Mouse (Mus musculus): ENCODE data around the gene Fbln5. TPM values are rescaled to one million over a fixed set of nuclear protein-coding genes. Genes with fewer than 3 reads are reported as not detected.

Fbln5 gene
- polyA plus RNA-seq, 1 experiment from 2014 or later: 66.9 TPM

DNA sequence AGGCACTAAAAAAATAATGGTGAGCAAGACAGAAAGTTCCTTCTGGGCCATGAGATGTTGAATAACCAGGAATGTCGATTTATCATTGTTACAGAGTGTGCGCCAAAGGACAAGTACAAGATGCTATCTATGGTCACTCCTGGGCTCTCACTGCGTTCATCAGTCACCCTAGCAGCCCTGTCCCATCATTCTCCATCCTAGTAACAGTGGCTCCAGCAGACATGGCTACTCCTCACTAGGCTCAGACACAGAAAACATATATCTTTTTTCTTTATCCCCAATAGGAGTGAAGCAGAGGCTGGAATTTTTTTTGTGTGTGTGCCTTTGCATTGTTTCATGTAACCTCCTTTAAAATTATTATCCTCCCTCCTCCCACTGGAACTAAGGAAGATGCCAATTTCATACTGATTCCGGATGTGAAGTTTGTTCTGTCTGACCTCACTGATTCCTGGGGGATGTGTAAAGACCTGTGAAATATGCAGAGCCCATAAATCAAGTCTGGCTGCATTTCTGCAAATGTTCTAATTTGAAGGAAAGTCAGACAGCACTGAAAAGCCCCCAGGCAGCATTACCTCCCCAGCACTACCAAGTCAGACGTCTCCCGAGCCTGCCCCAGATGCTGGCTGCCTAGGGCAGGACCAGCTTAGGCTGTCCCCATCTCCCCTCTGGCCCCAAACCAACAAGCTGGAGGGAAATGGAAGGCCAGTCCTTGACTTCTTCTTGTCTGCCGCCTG lies 20.5 kb downstream of the Fbln5 start:
- Histone ChIP-seq H3K27me3 (ENCODE audit: control insufficient read depth, insufficient read depth, low read length) (no peaks in the 10 kb centered on the region), H3K27ac (ENCODE audit: low read length) (no peak overlapping the region), H3K9me3 (replicated peaks; ENCODE audit: control insufficient read depth, low read length) (no peaks in the 10 kb centered on the region), H3K4me3 (replicated peaks; ENCODE audit: low read length) (no peak overlapping the region), H3K36me3 (ENCODE audit: control insufficient read depth, insufficient read depth, low read length) (no peaks in the 10 kb centered on the region), H3K4me1 (ENCODE audit: control insufficient read depth, insufficient read depth, low read length) (no peaks in the 10 kb centered on the region), H3K4me2 (ENCODE audit: low read depth, low read length) (no peak overlapping the region), H3K9ac (ENCODE audit: low read length) (no peak overlapping the region)
- no peak; the same call in 1 of the 2 replicates for ATAC-seq (ENCODE audit: insufficient read depth, low FRiP score)
- WGBS: 58% methylated on average over 7 of the region's 7 CpGs

DNA sequence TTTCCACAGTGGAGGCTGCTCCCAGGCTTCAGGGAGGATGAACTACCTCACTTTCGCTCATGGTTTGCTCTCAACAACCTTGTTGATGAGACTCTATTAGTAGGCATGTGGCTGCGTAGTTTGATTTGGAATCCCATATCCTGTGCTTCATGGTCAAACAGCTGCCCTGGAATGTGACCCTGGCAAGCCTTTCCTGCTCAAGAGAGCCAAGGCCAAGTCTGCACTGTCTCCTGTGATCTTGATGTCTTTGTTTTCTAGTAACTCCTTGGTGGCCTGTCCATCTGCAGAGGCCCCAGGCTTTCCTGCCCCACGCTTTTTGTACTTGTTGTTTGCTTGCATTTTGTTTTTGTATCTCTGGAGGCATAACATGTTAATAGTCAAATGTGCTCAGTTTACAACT lies 24.4 kb downstream of the Fbln5 start:
- Histone ChIP-seq H3K36me3 (ENCODE audit: control insufficient read depth, insufficient read depth, low read length) (no peaks in the 10 kb centered on the region), H3K4me1 (ENCODE audit: control insufficient read depth, insufficient read depth, low read length) (no peaks in the 10 kb centered on the region), H3K4me2 (ENCODE audit: low read depth, low read length) (no peak overlapping the region), H3K27me3 (ENCODE audit: control insufficient read depth, insufficient read depth, low read length) (no peaks in the 10 kb centered on the region), H3K9ac (ENCODE audit: low read length) (no peak overlapping the region), H3K4me3 (replicated peaks; ENCODE audit: low read length) (no peak overlapping the region), H3K27ac (ENCODE audit: low read length) (no peak overlapping the region), H3K9me3 (replicated peaks; ENCODE audit: control insufficient read depth, low read length) (no peaks in the 10 kb centered on the region)
- WGBS: 73% methylated on average over 3 of the region's 3 CpGs
- no peak for ATAC-seq (ENCODE audit: insufficient read depth, low FRiP score)

GRCm38 (mm10) chr12:101793221-101793621 lies 25.6 kb downstream of the Fbln5 start:
- Histone ChIP-seq H3K27ac (ENCODE audit: low read length) (no peak overlapping the region), H3K9ac (ENCODE audit: low read length) (no peak overlapping the region), H3K36me3 (ENCODE audit: control insufficient read depth, insufficient read depth, low read length) (no peaks in the 10 kb centered on the region), H3K4me2 (ENCODE audit: low read depth, low read length) (no peak overlapping the region), H3K4me3 (replicated peaks; ENCODE audit: low read length) (no peak overlapping the region), H3K9me3 (replicated peaks; ENCODE audit: control insufficient read depth, low read length) (no peaks in the 10 kb centered on the region), H3K27me3 (ENCODE audit: control insufficient read depth, insufficient read depth, low read length) (no peaks in the 10 kb centered on the region), H3K4me1 (ENCODE audit: control insufficient read depth, insufficient read depth, low read length) (no peaks in the 10 kb centered on the region)
- no peak for ATAC-seq (ENCODE audit: insufficient read depth, low FRiP score)
- 73% methylated on average over 5 of the region's 5 CpGs for WGBS

- Histone ChIP-seq H3K4me2 (ENCODE audit: low read depth, low read length) (no peak overlapping the region), H3K36me3 (ENCODE audit: control insufficient read depth, insufficient read depth, low read length) (no peaks in the 10 kb centered on the region), H3K4me3 (replicated peaks; ENCODE audit: low read length) (no peak overlapping the region), H3K27ac (ENCODE audit: low read length) (no peak overlapping the region), H3K4me1 (ENCODE audit: control insufficient read depth, insufficient read depth, low read length) (no peaks in the 10 kb centered on the region), H3K9me3 (replicated peaks; ENCODE audit: control insufficient read depth, low read length) (no peaks in the 10 kb centered on the region), H3K9ac (ENCODE audit: low read length) (no peak overlapping the region), H3K27me3 (ENCODE audit: control insufficient read depth, insufficient read depth, low read length) (no peaks in the 10 kb centered on the region)
- 86% methylated on average over 4 of the region's 4 CpGs for WGBS
- no peak for ATAC-seq (ENCODE audit: insufficient read depth, low FRiP score)
Observed at GRCm38 (mm10) chr12:101792684-101793083, 26.2 kb downstream of the Fbln5 start.

DNA sequence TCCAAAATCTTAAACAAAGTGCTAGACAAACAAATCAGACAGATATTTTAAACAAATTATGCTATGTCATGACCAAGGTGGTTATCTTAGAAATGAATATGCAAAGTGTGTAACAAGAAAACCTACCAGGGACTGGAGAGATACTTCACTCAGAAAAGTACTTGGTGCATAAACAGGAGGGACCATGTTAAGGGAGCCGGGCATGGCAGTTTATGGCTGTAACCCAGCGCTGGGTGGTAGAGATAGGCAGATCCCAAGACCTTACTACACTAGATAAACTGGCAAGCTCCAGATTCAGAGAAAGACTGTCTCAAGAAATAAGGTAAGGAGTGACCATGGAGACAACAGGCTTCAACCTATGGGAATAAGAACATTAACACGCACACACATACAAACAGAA lies 29.1 kb downstream of the Fbln5 start:
- 89% methylated on average over 3 of the region's 3 CpGs for WGBS
- no peak for ATAC-seq (ENCODE audit: insufficient read depth, low FRiP score)
- H3K9me3 ChIP-seq (replicated peaks; ENCODE audit: control insufficient read depth, low read length): no peaks in the 10 kb centered on the region
- H3K4me2 ChIP-seq (ENCODE audit: low read depth, low read length): no peak overlapping the region
- no peak overlapping the region for H3K27ac ChIP-seq (ENCODE audit: low read length)
- H3K27me3 ChIP-seq (ENCODE audit: control insufficient read depth, insufficient read depth, low read length): no peaks in the 10 kb centered on the region
- H3K36me3 ChIP-seq (ENCODE audit: control insufficient read depth, insufficient read depth, low read length): no peaks in the 10 kb centered on the region
- H3K4me1 ChIP-seq (ENCODE audit: control insufficient read depth, insufficient read depth, low read length): no peaks in the 10 kb centered on the region
- no peak overlapping the region for H3K4me3 ChIP-seq (replicated peaks; ENCODE audit: low read length)
- no peak overlapping the region for H3K9ac ChIP-seq (ENCODE audit: low read length)

DNA sequence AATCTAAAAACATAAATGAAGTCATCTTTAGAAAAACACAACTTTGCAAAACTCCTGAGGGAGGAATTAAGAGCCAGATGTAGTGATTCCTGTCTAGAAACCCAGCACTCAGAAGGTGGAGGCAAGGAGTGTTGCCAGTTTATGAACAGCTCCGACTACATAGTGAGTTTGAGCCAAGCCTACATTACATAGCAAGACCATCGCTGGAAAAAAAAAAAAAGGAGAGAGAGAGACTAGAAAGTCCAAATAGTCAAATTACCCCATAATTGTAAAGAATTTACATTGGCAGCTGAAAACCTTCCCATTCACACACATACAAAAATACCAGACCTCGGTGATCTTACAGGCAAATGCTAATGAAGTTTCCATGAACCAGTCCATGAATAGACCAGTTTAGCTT lies 29.6 kb downstream of the Fbln5 start:
- Histone ChIP-seq H3K27ac (ENCODE audit: low read length) (no peak overlapping the region), H3K9me3 (replicated peaks; ENCODE audit: control insufficient read depth, low read length) (no peaks in the 10 kb centered on the region)
- 77% methylated on average over 3 of the region's 3 CpGs for WGBS

GRCm38 (mm10) chr12:101782787-101783186 lies 36.1 kb downstream of the Fbln5 start:
- ATAC-seq (ENCODE audit: insufficient read depth, low FRiP score): peak; percentile 62; the same call in 1 of the 2 replicates
- WGBS: 58% methylated on average over 2 of the region's 2 CpGs
- H3K4me2 ChIP-seq (ENCODE audit: low read depth, low read length): no peak overlapping the region

More for the DNA sequence above, 29.6 kb downstream of the Fbln5 start:
- Histone ChIP-seq H3K27me3 (ENCODE audit: control insufficient read depth, insufficient read depth, low read length) (no peaks in the 10 kb centered on the region), H3K4me2 (ENCODE audit: low read depth, low read length) (no peak overlapping the region), H3K36me3 (ENCODE audit: control insufficient read depth, insufficient read depth, low read length) (no peaks in the 10 kb centered on the region), H3K4me1 (ENCODE audit: control insufficient read depth, insufficient read depth, low read length) (no peaks in the 10 kb centered on the region), H3K9ac (ENCODE audit: low read length) (no peak overlapping the region), H3K4me3 (replicated peaks; ENCODE audit: low read length) (no peak overlapping the region)
- no peak for ATAC-seq (ENCODE audit: insufficient read depth, low FRiP score)

DNA sequence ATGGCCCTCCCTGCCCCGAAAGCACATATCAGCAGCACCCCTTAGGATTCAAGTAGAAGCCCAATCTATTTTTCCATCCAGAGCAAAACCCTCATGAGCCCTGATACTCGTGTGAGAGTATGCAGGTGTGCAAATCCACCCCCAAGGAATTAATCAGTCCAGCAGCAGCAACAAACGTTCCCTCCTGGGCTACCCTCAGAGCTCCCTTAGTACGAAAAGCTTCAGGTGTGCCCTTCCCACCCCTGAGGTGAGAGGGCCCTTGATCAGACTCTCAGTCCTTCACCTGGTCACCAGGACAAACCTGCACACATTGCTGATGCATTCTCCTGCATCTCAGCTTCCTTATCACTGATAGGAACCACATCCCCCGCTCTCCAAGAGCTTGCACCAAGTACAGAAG lies 37.9 kb downstream of the Fbln5 start:
- no peak overlapping the region for H3K4me2 ChIP-seq (ENCODE audit: low read depth, low read length)
- no peaks in the 10 kb centered on the region for H3K9me3 ChIP-seq (replicated peaks; ENCODE audit: control insufficient read depth, low read length)
- no peak overlapping the region for H3K4me3 ChIP-seq (replicated peaks; ENCODE audit: low read length)
- H3K9ac ChIP-seq (ENCODE audit: low read length): no peak overlapping the region
- ATAC-seq (ENCODE audit: insufficient read depth, low FRiP score): no peak; the same call in 1 of the 2 replicates
- H3K36me3 ChIP-seq (ENCODE audit: control insufficient read depth, insufficient read depth, low read length): no peaks in the 10 kb centered on the region
- no peaks in the 10 kb centered on the region for H3K27me3 ChIP-seq (ENCODE audit: control insufficient read depth, insufficient read depth, low read length)
- H3K4me1 ChIP-seq (ENCODE audit: control insufficient read depth, insufficient read depth, low read length): 0 out of 2 replicates have a peak, but pooled peaks cover 2% of the 10 kb centered on the region
- H3K27ac ChIP-seq (ENCODE audit: low read length): no peak overlapping the region
- 68% methylated on average over 5 of the region's 5 CpGs for WGBS

More at GRCm38 (mm10) chr12:101782787-101783186, 36.1 kb downstream of the Fbln5 start:
- H3K4me3 ChIP-seq (replicated peaks; ENCODE audit: low read length): no peak overlapping the region
- no peaks in the 10 kb centered on the region for H3K9me3 ChIP-seq (replicated peaks; ENCODE audit: control insufficient read depth, low read length)
- no peaks in the 10 kb centered on the region for H3K27me3 ChIP-seq (ENCODE audit: control insufficient read depth, insufficient read depth, low read length)
- no peaks in the 10 kb centered on the region for H3K36me3 ChIP-seq (ENCODE audit: control insufficient read depth, insufficient read depth, low read length)
- no peak overlapping the region for H3K27ac ChIP-seq (ENCODE audit: low read length)
- H3K9ac ChIP-seq (ENCODE audit: low read length): no peak overlapping the region
- 0 out of 2 replicates have a peak, but pooled peaks cover 2% of the 10 kb centered on the region for H3K4me1 ChIP-seq (ENCODE audit: control insufficient read depth, insufficient read depth, low read length)

GRCm38 (mm10) chr12:101777613-101778325 lies 41.1 kb downstream of the Fbln5 start:
- Histone ChIP-seq H3K36me3 (ENCODE audit: control insufficient read depth, insufficient read depth, low read length) (no peaks in the 10 kb centered on the region), H3K4me1 (ENCODE audit: control insufficient read depth, insufficient read depth, low read length) (0 out of 2 replicates have a peak, but pooled peaks cover 7% of the 10 kb centered on the region), H3K27me3 (ENCODE audit: control insufficient read depth, insufficient read depth, low read length) (no peaks in the 10 kb centered on the region), H3K9me3 (replicated peaks; ENCODE audit: control insufficient read depth, low read length) (no peaks in the 10 kb centered on the region), H3K9ac (ENCODE audit: low read length) (no peak overlapping the region), H3K4me2 (ENCODE audit: low read depth, low read length) (no peak overlapping the region), H3K27ac (ENCODE audit: low read length) (no peak overlapping the region), H3K4me3 (replicated peaks; ENCODE audit: low read length) (no peak overlapping the region)
- 54% methylated on average over 9 of the region's 9 CpGs for WGBS
- ATAC-seq (ENCODE audit: insufficient read depth, low FRiP score): no peak

Data from stomach, embryonic 16.5 days (tissue).